Mouse (Mus musculus): Measurements from ENCODE around the gene Clta. TPM values are rescaled to one million over a fixed set of nuclear protein-coding genes. Genes with fewer than 3 reads are reported as not detected.
"Not testable (repeated sequence)": the region's sequence is repeated elsewhere in the genome, so short reads cannot be mapped to it uniquely, and the experiment has no call there.

The Clta gene
- total RNA-seq, 2 experiments from 2014 or later, result 302 to 439 TPM

GRCm38 (mm10) chr4:44022766-44023165, 18.5 kb downstream of the Clta start:
- no peak for ATAC-seq (replicated peaks; ENCODE audit: poor library complexity)

DNA sequence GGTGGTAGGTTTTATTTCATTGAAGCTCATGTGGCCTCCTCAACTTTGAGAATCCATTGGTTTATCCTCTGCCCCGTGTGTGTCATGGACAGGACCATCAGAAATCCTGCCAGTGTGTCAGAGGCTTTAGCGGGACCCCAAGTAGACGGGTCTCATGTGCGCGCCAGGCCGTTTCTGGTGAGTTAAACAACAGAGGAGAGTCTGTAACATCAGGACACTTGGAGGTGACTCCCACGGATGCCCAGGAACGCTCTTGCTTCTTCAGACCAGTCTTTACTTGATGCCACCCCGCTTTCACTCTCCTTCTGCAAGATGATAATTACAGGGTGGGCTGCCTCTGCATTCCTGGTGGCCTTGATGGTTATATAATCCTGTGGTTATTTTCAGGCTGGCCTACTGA, 19.4 kb downstream of the Clta start:
- ATAC-seq (replicated peaks; ENCODE audit: poor library complexity), result no peak

- ATAC-seq (replicated peaks; ENCODE audit: poor library complexity), result no peak
These were observed 20.0 kb downstream of the Clta start for GRCm38 (mm10) chr4:44024241-44024640.

- no peak for ATAC-seq (replicated peaks; ENCODE audit: poor library complexity)
These were observed 21.3 kb downstream of the Clta start for GRCm38 (mm10) chr4:44025570-44025969.

GRCm38 (mm10) chr4:44028303-44029135, 24.3 kb downstream of the Clta start:
- ATAC-seq (replicated peaks; ENCODE audit: poor library complexity), result no peak

- ATAC-seq (replicated peaks; ENCODE audit: poor library complexity), result no peak
These were observed 25.4 kb downstream of the Clta start for GRCm38 (mm10) chr4:44029661-44030066.

GRCm38 (mm10) chr4:44031521-44031920, 27.3 kb downstream of the Clta start:
- ATAC-seq (replicated peaks; ENCODE audit: poor library complexity), result no peak

GRCm38 (mm10) chr4:44036455-44036854, 32.2 kb downstream of the Clta start:
- ATAC-seq (replicated peaks; ENCODE audit: poor library complexity), result no peak

GRCm38 (mm10) chr4:44040802-44041201, 36.5 kb downstream of the Clta start:
- ATAC-seq (replicated peaks; ENCODE audit: poor library complexity), result no peak

- ATAC-seq (replicated peaks; ENCODE audit: poor library complexity), result no peak
These were observed 38.2 kb downstream of the Clta start for GRCm38 (mm10) chr4:44042429-44042828.

GRCm38 (mm10) chr4:44043182-44043581, 38.9 kb downstream of the Clta start:
- ATAC-seq (replicated peaks; ENCODE audit: poor library complexity), result not testable (repeated sequence)

- ATAC-seq (replicated peaks; ENCODE audit: poor library complexity), result no peak
These were observed 40.6 kb downstream of the Clta start for GRCm38 (mm10) chr4:44044685-44045356.

DNA sequence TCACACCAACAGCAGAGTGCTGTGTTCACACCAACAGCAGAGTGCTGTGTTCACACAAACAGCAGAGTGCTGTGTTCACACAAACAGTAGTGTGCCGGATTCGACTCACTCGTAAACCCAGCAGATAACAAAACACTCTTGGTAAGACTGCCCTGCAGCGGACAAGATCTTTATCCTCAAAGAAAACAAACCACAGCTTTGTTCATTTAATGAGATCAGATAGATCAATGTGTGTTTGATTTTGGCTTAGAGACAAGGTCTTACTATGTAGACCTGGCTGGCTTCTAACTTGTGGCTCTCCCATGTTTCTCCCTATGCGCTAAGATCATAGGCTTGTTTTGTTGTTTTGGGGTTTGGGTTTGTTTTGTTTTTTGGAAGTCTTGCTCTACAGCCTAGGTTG, 41.8 kb downstream of the Clta start:
- ATAC-seq (replicated peaks; ENCODE audit: poor library complexity), result no peak

DNA sequence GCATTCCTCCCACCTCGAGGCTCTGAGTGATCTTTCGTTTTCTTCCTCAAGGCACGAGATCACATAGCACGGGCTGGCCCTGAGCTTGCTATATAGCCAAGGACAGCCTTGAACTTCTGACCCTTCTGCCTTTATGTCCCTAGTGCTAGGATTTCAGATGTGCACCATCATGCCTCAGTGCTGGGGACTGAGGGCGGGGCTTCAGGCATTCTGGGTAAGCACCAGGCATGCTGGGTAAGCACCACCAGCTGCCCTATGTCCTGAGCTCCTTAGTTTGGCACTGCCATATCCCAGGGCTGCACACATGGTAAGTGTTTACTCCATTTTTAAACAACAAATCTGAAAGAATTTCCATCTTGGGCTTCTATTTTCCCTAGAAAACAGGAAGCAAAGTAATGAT, 45.6 kb downstream of the Clta start:
- no peak for ATAC-seq (replicated peaks; ENCODE audit: poor library complexity)

- no peak for ATAC-seq (replicated peaks; ENCODE audit: poor library complexity)
These were observed 55.4 kb downstream of the Clta start for GRCm38 (mm10) chr4:44059674-44060073.

- ATAC-seq (replicated peaks; ENCODE audit: poor library complexity), result peak; percentile 55
These were observed 57.8 kb downstream of the Clta start for GRCm38 (mm10) chr4:44062062-44062461.

DNA sequence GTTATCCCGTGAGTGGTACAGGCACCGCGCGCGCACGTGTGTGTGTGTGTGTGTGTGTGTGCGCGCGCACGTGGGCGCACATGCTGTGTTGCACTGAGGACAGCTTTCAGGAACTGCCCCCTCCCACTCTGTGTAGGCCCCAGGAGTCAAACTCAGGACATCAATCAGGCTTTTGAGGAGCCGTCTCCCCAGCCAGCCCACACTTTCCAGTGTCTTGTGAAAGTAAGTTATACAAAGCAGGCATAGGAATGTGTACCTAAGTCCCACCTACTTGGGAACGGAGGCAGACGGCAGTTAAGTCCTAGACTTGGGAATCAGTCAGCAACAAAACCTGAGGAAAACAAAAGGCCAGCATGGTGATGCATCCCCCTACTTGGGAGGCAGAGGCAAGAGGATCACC, 58.6 kb downstream of the Clta start:
- peak; percentile 35 for ATAC-seq (replicated peaks; ENCODE audit: poor library complexity)

GRCm38 (mm10) chr4:44065355-44066025, 61.2 kb downstream of the Clta start:
- peak; percentile 89 for ATAC-seq (replicated peaks; ENCODE audit: poor library complexity)

- no peak for ATAC-seq (replicated peaks; ENCODE audit: poor library complexity)
These were observed 62.6 kb downstream of the Clta start for GRCm38 (mm10) chr4:44066891-44067290.

DNA sequence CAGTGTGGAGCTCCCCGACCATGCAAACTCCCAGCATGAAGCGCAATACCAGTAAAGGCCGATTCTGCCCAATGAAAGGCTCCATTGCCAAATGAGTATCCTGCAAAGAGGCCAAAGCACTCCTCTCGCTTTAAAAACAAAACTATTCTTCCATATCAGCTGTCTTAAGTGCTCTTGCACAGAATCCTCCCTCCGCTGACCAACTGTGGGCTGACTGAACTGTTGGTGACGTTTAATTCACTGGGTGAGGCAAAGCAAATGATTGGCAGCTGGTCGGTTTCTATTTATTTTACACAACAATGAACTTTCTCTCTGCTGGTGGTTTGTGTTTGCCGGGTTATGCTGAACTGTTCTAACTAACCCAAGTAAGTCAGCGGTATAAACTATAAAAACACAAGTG, 64.5 kb downstream of the Clta start:
- no peak for ATAC-seq (replicated peaks; ENCODE audit: poor library complexity)

- no peak for ATAC-seq (replicated peaks; ENCODE audit: poor library complexity)
These were observed 65.2 kb downstream of the Clta start for GRCm38 (mm10) chr4:44069411-44069810.

DNA sequence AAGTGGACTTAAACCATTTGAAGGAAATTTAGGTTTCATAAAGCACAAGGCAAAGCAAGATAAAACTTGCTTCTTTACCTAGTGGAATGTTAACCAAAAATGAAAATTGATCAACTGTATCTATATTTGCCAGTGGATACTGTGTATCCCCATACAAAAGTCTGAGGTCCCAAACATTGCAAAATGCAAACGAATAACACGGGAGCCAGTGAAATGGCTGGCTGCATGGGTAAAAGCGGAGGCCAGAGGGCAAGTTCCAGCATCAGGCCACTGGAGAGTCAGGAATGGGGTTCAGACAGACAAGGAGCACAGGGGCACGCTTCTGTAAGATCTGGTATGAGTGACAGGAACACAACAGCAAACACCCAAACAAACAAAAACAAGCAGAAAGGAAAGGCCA, 66.4 kb downstream of the Clta start:
- no peak for ATAC-seq (replicated peaks; ENCODE audit: poor library complexity)

Measured in megakaryocyte progenitor cell, adult 5-6 weeks (primary cell).